Mouse (Mus musculus) layer of hippocampus, postnatal 25 days (tissue): Measurements from ENCODE around the gene Ppp6r2. TPM values are rescaled to one million over a fixed set of nuclear protein-coding genes. Genes with fewer than 3 reads are reported as not detected.

Source experiments
- DNase-seq, 2 experiments: peaks; one replicate each; pipeline ENCODE4 v3.0.0; 2022; ENCODE audit warnings: mixed read lengths in 2 of 2, low spot score in 1 of 2; ENCODE audit errors: extremely low spot score in 1 of 2
- total RNA-seq, 2 experiments: library from RNA; stranded (reverse); gene quantifications; 2 replicates each; pipeline ENCODE4 v1.2.3; 2021

The Ppp6r2 gene
- total RNA-seq, 2 experiments from 2014 or later = 164 to 166 TPM

GRCm38 (mm10) chr15:89241025-89241424 lies 29.7 kb downstream of the Ppp6r2 start:
- no peak for DNase-seq

- no peak for DNase-seq
Observed at GRCm38 (mm10) chr15:89249063-89249462, 37.7 kb downstream of the Ppp6r2 start.

- DNase-seq = no peak
Observed at GRCm38 (mm10) chr15:89255330-89255729, 44.0 kb downstream of the Ppp6r2 start.

GRCm38 (mm10) chr15:89258997-89259396 lies 47.6 kb downstream of the Ppp6r2 start:
- DNase-seq = no peak

GRCm38 (mm10) chr15:89264485-89264884 lies 53.1 kb downstream of the Ppp6r2 start:
- no peak for DNase-seq

GRCm38 (mm10) chr15:89275497-89275896 lies 64.1 kb downstream of the Ppp6r2 start:
- no peak for DNase-seq

GRCm38 (mm10) chr15:89277366-89277765 lies 66.0 kb downstream of the Ppp6r2 start:
- DNase-seq = no peak

- no peak for DNase-seq
Observed at GRCm38 (mm10) chr15:89282546-89282945, 71.2 kb downstream of the Ppp6r2 start.

- no peak for DNase-seq
Observed at GRCm38 (mm10) chr15:89284094-89284493, 72.7 kb downstream of the Ppp6r2 start.

- DNase-seq = no peak
Observed at GRCm38 (mm10) chr15:89285004-89285403, 73.7 kb downstream of the Ppp6r2 start.

- DNase-seq = no peak
Observed at GRCm38 (mm10) chr15:89285478-89285877, 74.1 kb downstream of the Ppp6r2 start.

- DNase-seq = no peak
Observed at GRCm38 (mm10) chr15:89286114-89286513, 74.8 kb downstream of the Ppp6r2 start.

- no peak for DNase-seq
Observed at GRCm38 (mm10) chr15:89286582-89286981, 75.2 kb downstream of the Ppp6r2 start.

- no peak for DNase-seq
Observed at GRCm38 (mm10) chr15:89288227-89288767, 76.9 kb downstream of the Ppp6r2 start.

- no peak for DNase-seq
Observed at GRCm38 (mm10) chr15:89289455-89289854, 78.1 kb downstream of the Ppp6r2 start.

- no peak for DNase-seq
Observed at GRCm38 (mm10) chr15:89291521-89291920, 80.2 kb downstream of the Ppp6r2 start.

GRCm38 (mm10) chr15:89292795-89293194 lies 81.4 kb downstream of the Ppp6r2 start:
- no peak for DNase-seq

- DNase-seq = no peak
Observed at GRCm38 (mm10) chr15:89293778-89294177, 82.4 kb downstream of the Ppp6r2 start.

- no peak for DNase-seq
Observed at GRCm38 (mm10) chr15:89295580-89296165, 84.3 kb downstream of the Ppp6r2 start.

GRCm38 (mm10) chr15:89296465-89296864 lies 85.1 kb downstream of the Ppp6r2 start:
- DNase-seq = no peak

GRCm38 (mm10) chr15:89297695-89298094 lies 86.3 kb downstream of the Ppp6r2 start:
- DNase-seq = no peak

GRCm38 (mm10) chr15:89300180-89300579 lies 88.8 kb downstream of the Ppp6r2 start:
- DNase-seq = no peak

GRCm38 (mm10) chr15:89300600-89300999 lies 89.2 kb downstream of the Ppp6r2 start:
- DNase-seq = no peak
